ENCODE assay signal across 20 mouse cellular contexts in genomic region chr9:109091802-109092201, GRCm38 (mm10). TPM values are rescaled to one million over a fixed set of nuclear protein-coding genes. Genes with fewer than 3 reads are reported as not detected.
DNase-seq lines count a peak whose midpoint lies in the region; ATAC-seq and TF ChIP-seq lines count a peak whose summit lies in the region.
"Had no signal": no experiment of that assay in that cellular context is flagged by ENCODE, and none has a peak within 500 bp of the region (broad histone marks: within the 10 kb centered on the region; RNA-seq: fewer than 3 reads in every experiment).

No protein-coding gene starts in this region.

- no peaks in the 10 kb centered on the region for H3K9me3 ChIP-seq in forebrain, embryonic 11.5 days (ENCODE audit: control insufficient read depth, low read length)
- no peaks in the 10 kb centered on the region for H3K9me3 ChIP-seq in forebrain, embryonic 12.5 days
- no peaks in the 10 kb centered on the region for H3K9me3 ChIP-seq in liver, embryonic 13.5 days (replicated peaks)
- H3K9me3 ChIP-seq in liver, embryonic 12.5 days (replicated peaks): no peaks in the 10 kb centered on the region
- H3K9me3 ChIP-seq in limb, embryonic 15.5 days: no peaks in the 10 kb centered on the region
- H3K9me3 ChIP-seq in stomach, postnatal 0 days (ENCODE audit: control insufficient read depth, low read length): no peaks in the 10 kb centered on the region
- H3K9me3 ChIP-seq: forebrain, embryonic 13.5 days; heart, embryonic 13.5 days; hindbrain, embryonic 15.5 days had no signal

- peak; percentile 51 for DNase-seq in forebrain, embryonic 11.5 days (ENCODE audit: low spot score)
- no peak for DNase-seq in liver, embryonic 13.5 days
- DNase-seq in stomach, postnatal 0 days (ENCODE audit: low spot score): no peak
- DNase-seq in left cerebral cortex, postnatal 10 days (ENCODE audit: extremely low spot score in 1 of 2, low spot score in 2 of 2): no peak
- DNase-seq: adrenal gland, postnatal 14 days; cerebellum, adult 18-20 months; cerebellum, adult 9-11 months; cerebellum, postnatal 36 days; forebrain, postnatal 0 days; gastrocnemius, postnatal 36 days; heart, adult 11 months; heart, postnatal 36 days had no signal

- H3K4me2 ChIP-seq in forebrain, embryonic 11.5 days (ENCODE audit: low read depth, low read length, severe bottlenecking): no peak overlapping the region
- no peak overlapping the region for H3K4me2 ChIP-seq in forebrain, embryonic 12.5 days
- no peak overlapping the region for H3K4me2 ChIP-seq in liver, embryonic 13.5 days
- no peak overlapping the region for H3K4me2 ChIP-seq in liver, embryonic 12.5 days
- no peak overlapping the region for H3K4me2 ChIP-seq in limb, embryonic 15.5 days
- peak overlapping the region; percentile 14 for H3K4me2 ChIP-seq in stomach, postnatal 0 days (replicated peaks; ENCODE audit: low read depth)
- H3K4me2 ChIP-seq: forebrain, embryonic 13.5 days; heart, embryonic 13.5 days; hindbrain, embryonic 15.5 days had no signal

- no peaks in the 10 kb centered on the region for H3K27me3 ChIP-seq in forebrain, embryonic 11.5 days (ENCODE audit: control insufficient read depth, insufficient read depth, low read length)
- peaks cover 5% of the 10 kb centered on the region; the same call in 1 of the 2 replicates for H3K27me3 ChIP-seq in forebrain, embryonic 12.5 days
- peaks cover 44% of the 10 kb centered on the region for H3K27me3 ChIP-seq in liver, embryonic 13.5 days
- H3K27me3 ChIP-seq in liver, embryonic 12.5 days (replicated peaks): peaks cover 44% of the 10 kb centered on the region
- H3K27me3 ChIP-seq in limb, embryonic 15.5 days: no peaks in the 10 kb centered on the region
- H3K27me3 ChIP-seq in stomach, postnatal 0 days (ENCODE audit: control insufficient read depth, insufficient read depth, low read length): no peaks in the 10 kb centered on the region
- H3K27me3 ChIP-seq: forebrain, embryonic 13.5 days; heart, embryonic 13.5 days; hindbrain, embryonic 15.5 days had no signal

- H3K9ac ChIP-seq in forebrain, embryonic 11.5 days (ENCODE audit: low read length): no peak overlapping the region
- no peak overlapping the region for H3K9ac ChIP-seq in forebrain, embryonic 12.5 days
- H3K9ac ChIP-seq in liver, embryonic 13.5 days: no peak overlapping the region
- no peak overlapping the region for H3K9ac ChIP-seq in liver, embryonic 12.5 days
- H3K9ac ChIP-seq in limb, embryonic 15.5 days: no peak overlapping the region
- no peak overlapping the region for H3K9ac ChIP-seq in stomach, postnatal 0 days (ENCODE audit: low read length)
- H3K9ac ChIP-seq: forebrain, embryonic 13.5 days; forebrain, postnatal 0 days; heart, embryonic 13.5 days; hindbrain, embryonic 15.5 days had no signal

- intact Hi-C loops in left cerebral cortex, postnatal 10 days (cut with DNase I): loop anchor here (10.0 kb wide), 1 partner anchor 743 kb away; the partner anchor contains the start of gene Nme6

- no peak for ATAC-seq in forebrain, embryonic 11.5 days (replicated peaks; ENCODE audit: low FRiP score)
- no peak for ATAC-seq in forebrain, embryonic 12.5 days (ENCODE audit: low FRiP score)
- no peak for ATAC-seq in liver, embryonic 13.5 days (ENCODE audit: low read depth)
- no peak for ATAC-seq in liver, embryonic 12.5 days
- ATAC-seq in limb, embryonic 15.5 days (ENCODE audit: insufficient number of reproducible peaks, low FRiP score, low TSS enrichment, low read depth): no peak
- no peak for ATAC-seq in stomach, postnatal 0 days (ENCODE audit: low FRiP score, low TSS enrichment)
- ATAC-seq: activated CD4-positive, CD25-positive, alpha-beta regulatory T cell, adult 4 months; forebrain, embryonic 13.5 days; forebrain, postnatal 0 days; Patski had no signal

- 91% methylated on average over 8 of the region's 8 CpGs for WGBS in forebrain, embryonic 11.5 days
- WGBS in forebrain, embryonic 12.5 days: 96% methylated on average over 8 of the region's 8 CpGs
- 87% methylated on average over 8 of the region's 8 CpGs for WGBS in liver, embryonic 13.5 days (ENCODE audit: insufficient replicate concordance)
- WGBS in liver, embryonic 12.5 days (ENCODE audit: insufficient replicate concordance): 90% methylated on average over 8 of the region's 8 CpGs
- WGBS in limb, embryonic 15.5 days: 63% methylated on average over 8 of the region's 8 CpGs
- WGBS in stomach, postnatal 0 days: 85% methylated on average over 8 of the region's 8 CpGs

- TF ChIP-seq EP300 in stomach, postnatal 0 days (optimal IDR thresholded peaks at IDR 0.05): no peak

- peaks cover 21% of the 10 kb centered on the region for H3K4me1 ChIP-seq in forebrain, embryonic 11.5 days (replicated peaks; ENCODE audit: control insufficient read depth, insufficient read depth, low read length)
- peaks cover 46% of the 10 kb centered on the region for H3K4me1 ChIP-seq in forebrain, embryonic 12.5 days
- peaks cover 31% of the 10 kb centered on the region for H3K4me1 ChIP-seq in liver, embryonic 13.5 days (replicated peaks)
- H3K4me1 ChIP-seq in liver, embryonic 12.5 days: peaks cover 38% of the 10 kb centered on the region
- H3K4me1 ChIP-seq in limb, embryonic 15.5 days: peaks cover 27% of the 10 kb centered on the region
- H3K4me1 ChIP-seq in stomach, postnatal 0 days (replicated peaks; ENCODE audit: control insufficient read depth, insufficient read depth): peaks cover 4% of the 10 kb centered on the region; the same call in 1 of the 2 replicates

- no peak overlapping the region for H3K4me3 ChIP-seq in forebrain, embryonic 11.5 days (ENCODE audit: low read depth, low read length)
- H3K4me3 ChIP-seq in forebrain, embryonic 12.5 days (replicated peaks): no peak overlapping the region
- H3K4me3 ChIP-seq in liver, embryonic 13.5 days (replicated peaks): no peak overlapping the region
- H3K4me3 ChIP-seq in liver, embryonic 12.5 days: no peak overlapping the region
- no peak overlapping the region for H3K4me3 ChIP-seq in limb, embryonic 15.5 days
- no peak overlapping the region for H3K4me3 ChIP-seq in stomach, postnatal 0 days (ENCODE audit: low read depth, low read length)
- H3K4me3 ChIP-seq: forebrain, embryonic 13.5 days; heart, embryonic 13.5 days; hindbrain, embryonic 15.5 days had no signal

- no peaks in the 10 kb centered on the region; the same call in 1 of the 2 replicates for H3K36me3 ChIP-seq in forebrain, embryonic 11.5 days (ENCODE audit: control insufficient read depth, insufficient read depth, low read length)
- peaks cover 29% of the 10 kb centered on the region for H3K36me3 ChIP-seq in forebrain, embryonic 12.5 days (replicated peaks)
- H3K36me3 ChIP-seq in liver, embryonic 13.5 days: peaks cover 33% of the 10 kb centered on the region
- peaks cover 38% of the 10 kb centered on the region for H3K36me3 ChIP-seq in liver, embryonic 12.5 days
- peaks cover 28% of the 10 kb centered on the region for H3K36me3 ChIP-seq in limb, embryonic 15.5 days
- no peaks in the 10 kb centered on the region for H3K36me3 ChIP-seq in stomach, postnatal 0 days (ENCODE audit: control insufficient read depth, insufficient read depth, low read length)

- H3K27ac ChIP-seq in forebrain, embryonic 11.5 days (ENCODE audit: low read depth, low read length): no peak overlapping the region
- no peak overlapping the region for H3K27ac ChIP-seq in forebrain, embryonic 12.5 days
- H3K27ac ChIP-seq in liver, embryonic 13.5 days: 0 out of 2 replicates have a peak overlapping the region, but pooled peaks have one; percentile 43
- no peak overlapping the region for H3K27ac ChIP-seq in liver, embryonic 12.5 days
- H3K27ac ChIP-seq in limb, embryonic 15.5 days: 0 out of 2 replicates have a peak overlapping the region, but pooled peaks have one; percentile 24
- peak overlapping the region; percentile 73 for H3K27ac ChIP-seq in stomach, postnatal 0 days (replicated peaks)
- H3K27ac ChIP-seq: forebrain, embryonic 13.5 days; heart, embryonic 13.5 days; hindbrain, embryonic 15.5 days had no signal

- no peak for TF ChIP-seq CTCF in stomach, postnatal 0 days (IDR thresholded peaks at IDR 0.05; ENCODE audit: low read depth)

RNA-seq across cellular contexts. Expression of gene Plxnb1, which starts 3.4 kb away (rescaled TPM):
- polyA plus RNA-seq in forebrain, embryonic 11.5 days (2014; fragmentation: Nextera tagmentation; extraction: Ambion mirVana): 27.3 and 28.3 TPM in 2 replicates
- polyA plus RNA-seq in forebrain, embryonic 12.5 days (2016; fragmentation: Nextera tagmentation; extraction: Ambion mirVana): 39.9 and 44.4 TPM in 2 replicates
- 2.3 and 3.2 TPM in 2 replicates for polyA plus RNA-seq in liver, embryonic 13.5 days (2015; fragmentation: Nextera tagmentation; extraction: Ambion mirVana)
- 4.9 TPM in 2 replicates for polyA plus RNA-seq in liver, embryonic 12.5 days (2016; fragmentation: Nextera tagmentation; extraction: Ambion mirVana)
- polyA plus RNA-seq in limb, embryonic 15.5 days (2015; fragmentation: Nextera tagmentation; extraction: Ambion mirVana): 9.3 and 11.2 TPM in 2 replicates
- 3.0 and 3.7 TPM in 2 replicates for polyA plus RNA-seq in stomach, postnatal 0 days (2015; fragmentation: Nextera tagmentation; extraction: Ambion mirVana)
- total RNA-seq in left cerebral cortex, postnatal 10 days (2021): 10 to 100 TPM; 56.9 to 65.2 TPM

RNA-seq across cellular contexts. Expression of gene Tma7, which starts 9.4 kb away (rescaled TPM):
- 671 and 746 TPM in 2 replicates for polyA plus RNA-seq in forebrain, embryonic 11.5 days (2014; fragmentation: Nextera tagmentation; extraction: Ambion mirVana)
- polyA plus RNA-seq in forebrain, embryonic 12.5 days (2016; fragmentation: Nextera tagmentation; extraction: Ambion mirVana): 734 and 744 TPM in 2 replicates
- polyA plus RNA-seq in liver, embryonic 13.5 days (2015; fragmentation: Nextera tagmentation; extraction: Ambion mirVana): 480 and 506 TPM in 2 replicates
- polyA plus RNA-seq in liver, embryonic 12.5 days (2016; fragmentation: Nextera tagmentation; extraction: Ambion mirVana): 522 and 538 TPM in 2 replicates
- polyA plus RNA-seq in limb, embryonic 15.5 days (2015; fragmentation: Nextera tagmentation; extraction: Ambion mirVana): 487 and 558 TPM in 2 replicates
- polyA plus RNA-seq in stomach, postnatal 0 days (2015; fragmentation: Nextera tagmentation; extraction: Ambion mirVana): 416 and 424 TPM in 2 replicates
- total RNA-seq in left cerebral cortex, postnatal 10 days (2021): 100 to 1,000 TPM; 384 to 385 TPM

RNA-seq across cellular contexts. Expression of gene Ccdc51, which starts 9.5 kb away (rescaled TPM):
- 13.2 and 17.4 TPM in 2 replicates for polyA plus RNA-seq in forebrain, embryonic 11.5 days (2014; fragmentation: Nextera tagmentation; extraction: Ambion mirVana)
- 13.9 and 14.9 TPM in 2 replicates for polyA plus RNA-seq in forebrain, embryonic 12.5 days (2016; fragmentation: Nextera tagmentation; extraction: Ambion mirVana)
- 14.6 and 14.7 TPM in 2 replicates for polyA plus RNA-seq in liver, embryonic 13.5 days (2015; fragmentation: Nextera tagmentation; extraction: Ambion mirVana)
- 14.5 and 15.3 TPM in 2 replicates for polyA plus RNA-seq in liver, embryonic 12.5 days (2016; fragmentation: Nextera tagmentation; extraction: Ambion mirVana)
- 12.5 and 13.6 TPM in 2 replicates for polyA plus RNA-seq in limb, embryonic 15.5 days (2015; fragmentation: Nextera tagmentation; extraction: Ambion mirVana)
- 8.9 and 9.9 TPM in 2 replicates for polyA plus RNA-seq in stomach, postnatal 0 days (2015; fragmentation: Nextera tagmentation; extraction: Ambion mirVana)
- 1 to 10 TPM; 6.4 TPM for total RNA-seq in left cerebral cortex, postnatal 10 days (2021)

RNA-seq across cellular contexts. Expression of gene Atrip, which starts 17.9 kb away (rescaled TPM):
- 28.1 and 32.1 TPM in 2 replicates for polyA plus RNA-seq in forebrain, embryonic 11.5 days (2014; fragmentation: Nextera tagmentation; extraction: Ambion mirVana)
- 32.4 and 32.5 TPM in 2 replicates for polyA plus RNA-seq in forebrain, embryonic 12.5 days (2016; fragmentation: Nextera tagmentation; extraction: Ambion mirVana)
- polyA plus RNA-seq in liver, embryonic 13.5 days (2015; fragmentation: Nextera tagmentation; extraction: Ambion mirVana): 12.6 and 12.7 TPM in 2 replicates
- polyA plus RNA-seq in liver, embryonic 12.5 days (2016; fragmentation: Nextera tagmentation; extraction: Ambion mirVana): 18.6 and 19.4 TPM in 2 replicates
- polyA plus RNA-seq in limb, embryonic 15.5 days (2015; fragmentation: Nextera tagmentation; extraction: Ambion mirVana): 25.4 and 27.4 TPM in 2 replicates
- polyA plus RNA-seq in stomach, postnatal 0 days (2015; fragmentation: Nextera tagmentation; extraction: Ambion mirVana): 10.8 and 11.3 TPM in 2 replicates
- 10 to 100 TPM; 24.4 to 29.0 TPM for total RNA-seq in left cerebral cortex, postnatal 10 days (2021)

RNA-seq across cellular contexts. Expression of gene Trex1, which starts 32.3 kb away (rescaled TPM):
- polyA plus RNA-seq in forebrain, embryonic 11.5 days (2014; fragmentation: Nextera tagmentation; extraction: Ambion mirVana): 5.9 and 8.2 TPM in 2 replicates
- 8.4 and 8.9 TPM in 2 replicates for polyA plus RNA-seq in forebrain, embryonic 12.5 days (2016; fragmentation: Nextera tagmentation; extraction: Ambion mirVana)
- polyA plus RNA-seq in liver, embryonic 13.5 days (2015; fragmentation: Nextera tagmentation; extraction: Ambion mirVana): 7.4 and 8.9 TPM in 2 replicates
- 8.8 and 9.1 TPM in 2 replicates for polyA plus RNA-seq in liver, embryonic 12.5 days (2016; fragmentation: Nextera tagmentation; extraction: Ambion mirVana)
- 16.0 and 17.2 TPM in 2 replicates for polyA plus RNA-seq in limb, embryonic 15.5 days (2015; fragmentation: Nextera tagmentation; extraction: Ambion mirVana)
- polyA plus RNA-seq in stomach, postnatal 0 days (2015; fragmentation: Nextera tagmentation; extraction: Ambion mirVana): 13.3 and 15.8 TPM in 2 replicates
- total RNA-seq in left cerebral cortex, postnatal 10 days (2021): 10 to 100 TPM; 11.4 to 12.1 TPM

Comparison
In these comparisons a context has a peak if more than half of its experiments do, and no peak if none do; other contexts are left out.
1. H3K27ac ChIP-seq: peak in liver, embryonic 13.5 days (single experiment), limb, embryonic 15.5 days (single experiment) and stomach, postnatal 0 days (single experiment); none in forebrain, embryonic 11.5 days (single experiment), forebrain, embryonic 12.5 days (single experiment) and liver, embryonic 12.5 days (single experiment).